Mouse (Mus musculus) lung, adult 2 months (tissue): ENCODE results near the gene Ceacam20. TPM values are rescaled to one million over a fixed set of nuclear protein-coding genes. Genes with fewer than 3 reads are reported as not detected.
A peak's percentile ranks its signal among the peaks of the same experiment; 100 is the strongest.

ENCODE experiments used
- DNase-seq: peaks from one replicate; pipeline ENCODE4 v3.0.0; 2022
- H3K4me1 ChIP-seq: fragments of 200-500 bp; 2 replicates; pipeline ENCODE4 v1.6.1; 2011; ENCODE audit warnings: low read length; ENCODE audit not compliant: control insufficient read depth, insufficient read depth
- H3K4me3 ChIP-seq: fragments of 200-500 bp; replicated peaks from 2 replicates; pipeline ENCODE3; 2011; ENCODE audit warnings: low read depth, mild to moderate bottlenecking, control low read depth, low read length; ENCODE audit errors: extremely low read depth
- CTCF ChIP-seq: fragments of 200-500 bp; IDR thresholded peaks from 2 replicates; pipeline ENCODE4 v1.5.1; 2011; ENCODE audit warnings: mild to moderate bottlenecking, low read length, control low read depth; ENCODE audit not compliant: insufficient read depth
- POLR2A ChIP-seq: fragments of 200-500 bp; IDR thresholded peaks from 2 replicates; pipeline ENCODE4 v1.6.1; 2011; ENCODE audit warnings: low read depth, mild to moderate bottlenecking, control low read depth, low read length, borderline replicate concordance; ENCODE audit errors: extremely low read depth
- WGBS: fragments of 180-500 bp; shearing (Covaris S2); methylation state at CpG from one replicate; pipeline ENCODE4 v1.1.7; 2018; 5-methylcytosine and 5-hydroxymethylcytosine counted together
- polyA plus RNA-seq: library from polyadenylated mRNA; depleted of rRNA; stranded (reverse); fragments of >200 nt; gene quantifications from 2 replicates; pipeline ENCODE4 v1.2.3, GENCODE M21; 2012

Ceacam20 gene
- polyA plus RNA-seq, 1 experiment, result 0.06 TPM

DNA sequence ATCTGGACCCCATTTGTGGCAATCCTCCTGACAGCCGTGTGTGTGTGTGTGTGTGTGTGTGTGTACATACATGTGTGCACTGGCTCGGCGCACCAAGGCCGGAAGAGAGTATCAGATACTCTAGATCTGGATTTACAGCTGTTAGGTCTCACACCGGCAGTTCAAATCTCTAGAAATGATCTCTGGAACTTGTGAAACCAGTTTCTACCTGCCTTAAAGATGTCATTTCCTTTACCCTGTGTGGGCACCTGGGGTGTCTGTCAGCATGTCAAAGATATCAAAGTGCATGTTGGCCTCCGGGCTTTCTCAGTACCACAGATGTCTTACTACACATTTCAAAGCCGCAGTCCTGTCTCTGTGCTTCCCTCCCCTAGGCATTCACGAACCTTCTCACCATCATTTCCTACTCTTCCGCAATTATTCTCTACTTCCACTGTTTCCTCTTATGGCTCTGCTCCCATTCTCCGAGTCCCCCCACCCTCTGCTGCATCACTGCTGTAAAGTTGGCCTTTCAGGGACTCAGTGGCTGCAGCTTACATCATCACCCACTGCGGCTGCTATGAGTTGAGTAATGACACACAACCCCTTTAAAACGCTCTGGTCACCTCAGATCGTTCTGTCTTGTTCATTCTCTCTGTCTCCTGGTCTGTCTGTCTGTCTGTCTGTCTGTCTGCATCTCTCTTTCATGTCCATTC lies 19.2 kb upstream of the Ceacam20 start:
- no peak for DNase-seq
- TF ChIP-seq CTCF, result no peak
- TF ChIP-seq POLR2A, result no peak

DNA sequence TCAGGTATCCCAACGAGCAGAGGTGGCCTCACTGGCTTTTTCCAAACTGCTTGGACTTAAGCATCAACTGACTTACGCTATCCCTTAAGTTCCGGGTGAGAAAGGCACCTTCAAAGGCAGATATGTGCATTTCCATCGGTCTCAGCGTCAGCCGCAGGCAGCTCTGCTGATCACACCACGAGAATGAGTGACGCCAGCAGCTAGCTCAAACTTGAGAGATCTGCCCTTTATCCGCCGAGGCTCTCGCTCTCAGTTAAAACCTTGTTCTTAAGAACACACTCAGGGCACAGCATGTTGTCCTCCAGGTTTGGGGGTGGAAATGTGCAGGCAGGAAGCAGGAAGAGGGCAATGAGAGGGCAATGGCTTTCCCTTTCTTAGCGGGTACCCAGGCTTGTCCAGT lies 16.3 kb upstream of the Ceacam20 start:
- Histone ChIP-seq H3K4me3 (no peak overlapping the region), H3K4me1 (no peaks in the 10 kb centered on the region)
- no peak for DNase-seq
- WGBS, result 67% methylated on average over 12 of the region's 12 CpGs
- no peak for TF ChIP-seq CTCF
- no peak for TF ChIP-seq POLR2A

More for the DNA sequence above, 19.2 kb upstream of the Ceacam20 start:
- no peaks in the 10 kb centered on the region for H3K4me1 ChIP-seq
- no peak overlapping the region for H3K4me3 ChIP-seq
- WGBS, result 72% methylated on average over 13 of the region's 13 CpGs

DNA sequence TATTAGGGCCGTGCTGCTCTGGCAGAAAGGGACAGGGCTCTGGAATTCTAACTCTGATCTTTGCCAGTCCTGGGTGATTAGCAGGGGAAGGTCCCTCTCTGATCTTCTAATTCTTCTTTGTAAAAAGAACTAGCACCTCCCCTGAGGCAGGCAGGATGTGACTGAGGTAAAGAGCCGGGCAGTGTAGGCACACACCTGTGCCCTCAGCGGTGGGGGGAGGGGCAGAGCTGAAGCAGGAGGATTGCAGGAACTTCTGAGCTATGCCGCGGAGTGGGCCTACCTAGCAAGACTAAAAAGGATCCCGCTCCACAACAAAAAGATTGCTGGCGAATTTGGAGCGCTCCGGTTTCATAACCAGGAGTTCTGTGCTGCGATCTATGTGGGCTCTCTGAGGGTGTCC lies 15.2 kb upstream of the Ceacam20 start:
- WGBS, result 70% methylated on average over 10 of the region's 10 CpGs
- DNase-seq, result no peak
- Histone ChIP-seq H3K4me3 (no peak overlapping the region), H3K4me1 (no peaks in the 10 kb centered on the region)
- no peak for TF ChIP-seq CTCF
- no peak for TF ChIP-seq POLR2A

DNA sequence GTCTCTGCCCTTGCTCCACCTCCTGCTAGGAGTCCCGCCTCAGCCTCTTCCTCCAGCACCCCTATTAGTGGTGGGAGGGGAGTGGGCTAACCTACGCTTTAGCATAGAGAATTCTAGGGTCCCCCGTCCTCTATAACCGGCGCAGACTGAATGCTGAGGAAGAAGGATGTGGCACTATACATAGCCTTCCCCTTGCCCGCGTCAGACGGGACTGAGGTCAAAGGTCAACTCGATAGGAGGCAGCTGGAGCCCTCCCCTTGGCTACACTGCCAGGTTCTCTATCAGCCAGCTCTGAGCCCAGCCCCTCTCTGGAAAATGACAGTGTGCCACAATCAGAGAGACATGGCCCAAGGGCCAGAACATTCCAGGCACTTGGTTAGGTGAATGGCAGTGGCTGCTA lies 14.6 kb upstream of the Ceacam20 start, which contains the start of gene Igsf23:
Gene Igsf23, minus strand, starts transcription at position 168 of the 400 bp plus-strand sequence.
- no peak for DNase-seq
- Histone ChIP-seq H3K4me3 (no peak within 1 kb of the TSS), H3K4me1 (no peaks in the 10 kb centered on the region)
- 48% methylated on average over 9 of the region's 9 CpGs for WGBS
- TF ChIP-seq POLR2A (no peak), CTCF (no peak)

DNA sequence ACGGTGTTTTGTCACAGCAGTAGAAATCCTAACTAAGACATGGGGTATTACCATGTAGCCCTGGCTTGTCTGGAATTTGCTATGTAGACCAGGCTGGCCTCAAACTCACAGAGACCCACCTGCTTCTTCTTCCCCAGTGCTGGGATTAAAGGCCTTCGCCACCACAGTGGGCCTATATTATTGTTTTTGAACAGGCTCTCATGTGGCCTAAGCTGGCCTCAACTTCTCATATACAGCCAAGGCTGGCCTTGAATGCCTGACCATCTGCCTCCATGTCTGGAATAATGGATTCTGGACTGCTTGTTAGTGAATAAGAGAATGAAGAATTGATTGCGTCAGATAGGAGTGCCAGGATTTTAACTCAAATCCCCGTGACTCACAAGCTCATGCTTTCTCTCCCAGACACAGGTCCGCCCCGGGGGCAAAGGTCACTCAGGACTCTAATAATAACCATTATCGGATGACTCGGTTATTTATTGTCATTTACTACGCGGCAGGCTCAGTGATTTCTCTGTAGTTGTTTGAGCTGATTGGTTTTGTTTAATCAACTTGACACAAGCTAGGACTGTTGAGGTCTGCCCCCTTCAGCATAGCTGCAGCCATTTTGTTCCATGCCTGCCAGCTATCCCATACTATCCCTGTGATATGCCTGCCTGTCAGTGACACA lies 12.8 kb upstream of the Ceacam20 start:
- Histone ChIP-seq H3K4me1 (0 out of 2 replicates have a peak, but pooled peaks cover 2% of the 10 kb centered on the region), H3K4me3 (no peak overlapping the region)
- whole genome bisulfite sequencing, result 74% methylated on average over 10 of the region's 10 CpGs
- TF ChIP-seq POLR2A (no peak), CTCF (no peak)
- DNase-seq, result no peak

DNA sequence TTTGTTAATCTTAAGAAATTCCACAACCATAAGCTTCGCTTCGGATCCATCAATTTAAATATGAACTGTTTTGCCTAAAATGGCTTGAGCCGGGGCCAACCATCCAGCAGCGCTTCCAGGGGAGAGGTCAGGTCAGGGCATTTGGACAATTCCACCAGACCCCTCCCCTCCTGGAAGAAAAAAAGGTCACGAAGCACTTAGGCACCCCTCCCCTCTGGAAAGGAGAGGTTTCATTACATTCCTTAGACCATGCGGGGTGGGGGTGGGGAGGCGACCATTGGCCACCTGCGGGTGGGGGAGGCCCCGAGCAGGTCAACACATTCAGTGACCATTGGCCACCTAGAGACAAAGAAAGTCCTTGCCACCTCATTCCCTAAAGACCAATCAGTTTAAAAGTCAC lies 12.2 kb upstream of the Ceacam20 start:
- 56% methylated on average over 9 of the region's 9 CpGs for WGBS
- Histone ChIP-seq H3K4me3 (no peak overlapping the region), H3K4me1 (0 out of 2 replicates have a peak, but pooled peaks cover 2% of the 10 kb centered on the region)
- TF ChIP-seq POLR2A, result no peak
- TF ChIP-seq CTCF, result no peak
- no peak for DNase-seq

DNA sequence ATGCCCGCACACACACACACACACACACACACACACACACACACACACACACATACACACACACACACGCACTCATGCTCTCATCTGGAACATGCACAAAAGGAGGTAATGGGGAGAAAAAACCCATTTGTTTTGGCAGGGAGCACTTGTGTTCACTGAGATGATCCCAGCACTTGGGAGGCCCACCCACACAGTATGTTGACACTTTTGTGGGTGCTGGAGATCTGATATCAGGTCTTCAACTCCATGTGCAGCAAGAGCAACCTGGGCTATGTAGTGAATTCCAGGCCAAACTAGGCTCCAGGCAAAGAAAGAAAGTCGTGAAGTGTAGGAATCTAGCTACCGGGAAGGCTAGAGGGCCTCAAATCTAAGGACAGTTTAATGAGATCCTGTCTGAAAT lies 9.4 kb upstream of the Ceacam20 start:
- Histone ChIP-seq H3K4me3 (no peak overlapping the region), H3K4me1 (0 out of 2 replicates have a peak, but pooled peaks cover 2% of the 10 kb centered on the region)
- no peak for DNase-seq
- TF ChIP-seq CTCF, result no peak
- no peak for TF ChIP-seq POLR2A
- WGBS, result 53% methylated on average over 4 of the region's 4 CpGs

DNA sequence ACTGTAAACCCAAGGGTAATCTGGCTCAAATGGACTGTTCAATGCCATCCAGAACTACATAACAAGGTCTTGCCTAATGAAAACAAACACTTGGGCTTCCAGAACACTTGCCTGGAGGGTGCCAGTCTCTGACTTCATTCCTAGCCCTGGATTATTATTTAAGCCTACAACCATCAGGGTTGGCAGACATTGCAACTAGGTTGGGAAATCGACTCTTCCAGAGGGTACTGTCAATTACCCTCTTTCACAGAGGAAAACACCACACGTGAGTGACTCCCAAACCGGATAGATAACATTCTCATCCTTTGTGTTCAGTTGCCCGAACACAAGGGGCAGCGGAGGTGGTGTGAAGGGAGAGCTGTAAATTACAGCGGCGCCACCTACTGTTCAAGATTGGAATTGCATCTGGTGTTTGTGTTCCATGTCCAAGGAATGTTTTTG lies 8.9 kb upstream of the Ceacam20 start:
- WGBS, result 1% methylated on average over 7 of the region's 7 CpGs
- TF ChIP-seq POLR2A (no peak), CTCF (peak; percentile 90)
- H3K4me3 ChIP-seq, result no peak overlapping the region
- H3K4me1 ChIP-seq, result 0 out of 2 replicates have a peak, but pooled peaks cover 2% of the 10 kb centered on the region
- peak; percentile 92 for DNase-seq

DNA sequence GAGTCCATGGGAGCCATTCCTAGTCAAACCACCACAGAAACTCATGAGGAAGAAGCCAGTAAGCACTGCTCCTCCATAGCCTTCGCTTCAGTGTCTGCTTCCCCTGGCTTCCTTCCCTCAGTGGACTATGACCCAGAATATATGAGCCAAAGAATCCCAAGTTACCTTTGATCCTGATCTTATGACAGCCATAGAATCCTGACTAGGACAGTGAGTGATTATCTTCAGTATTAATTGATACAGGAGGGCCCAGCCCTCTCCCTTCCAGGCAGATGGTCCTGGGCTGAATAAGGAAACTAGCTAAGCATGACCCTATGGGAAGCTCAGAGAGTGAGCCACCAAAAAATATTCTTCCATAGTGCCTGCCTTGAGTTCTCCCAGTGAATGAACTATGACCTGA lies 2.8 kb upstream of the Ceacam20 start:
- WGBS, result 75% methylated on average over 1 of the region's 1 CpGs

More for the DNA sequence above, 2.8 kb upstream of the Ceacam20 start:
- TF ChIP-seq POLR2A (no peak), CTCF (no peak)
- Histone ChIP-seq H3K4me3 (no peak overlapping the region), H3K4me1 (no peaks in the 10 kb centered on the region)
- no peak for DNase-seq
